Mouse (Mus musculus) forebrain, embryonic 12.5 days (tissue): ENCODE results near the gene Dapl1. TPM values are rescaled to one million over a fixed set of nuclear protein-coding genes. Genes with fewer than 3 reads are reported as not detected.

Experiments
- ATAC-seq: fragments of 200-750 bp; cut with Nextera tagmentation; 2 replicates; pipeline ENCODE4 v1.8.0; 2017; ENCODE audit warnings: moderate TSS enrichment; ENCODE audit not compliant: low FRiP score
- H3K27ac ChIP-seq: fragments of 300-500 bp; sonication (generic); 2 replicates; pipeline ENCODE4 v1.5.1; 2016; ENCODE audit warnings: mild to moderate bottlenecking
- H3K27me3 ChIP-seq: fragments of 300-500 bp; sonication (generic); 2 replicates; pipeline ENCODE4 v1.6.1; 2016; ENCODE audit warnings: mild to moderate bottlenecking
- H3K36me3 ChIP-seq: fragments of 300-500 bp; sonication (generic); replicated peaks from 2 replicates; pipeline ENCODE4 v1.6.1; 2016; ENCODE audit warnings: mild to moderate bottlenecking
- H3K4me1 ChIP-seq: fragments of 300-500 bp; sonication (generic); 2 replicates; pipeline ENCODE4 v1.6.1; 2016
- H3K4me2 ChIP-seq: fragments of 300-500 bp; sonication (generic); 2 replicates; pipeline ENCODE4 v1.6.1; 2016; ENCODE audit warnings: mild to moderate bottlenecking, moderate library complexity
- H3K4me3 ChIP-seq: fragments of 300-500 bp; sonication (generic); replicated peaks from 2 replicates; pipeline ENCODE4 v1.5.1; 2016; ENCODE audit warnings: mild to moderate bottlenecking
- H3K9ac ChIP-seq: fragments of 300-500 bp; sonication (generic); 2 replicates; pipeline ENCODE4 v1.6.1; 2016; ENCODE audit warnings: mild to moderate bottlenecking
- H3K9me3 ChIP-seq: fragments of 300-500 bp; sonication (generic); 2 replicates; pipeline ENCODE4 v1.6.1; 2016
- WGBS: fragments of 180-500 bp; shearing (Covaris S2); methylation state at CpG from one replicate; pipeline ENCODE4 v1.1.7; 2016; 5-methylcytosine and 5-hydroxymethylcytosine counted together
- polyA plus RNA-seq: library from polyadenylated mRNA; unstranded; fragments of >200 nt; fragmentation: Nextera tagmentation; extraction: Ambion mirVana; gene quantifications from 2 replicates; pipeline ENCODE4 v1.2.1, GENCODE M21; 2016

Gene Dapl1
- polyA plus RNA-seq, 1 experiment from 2014 or later = 0.61 TPM

DNA sequence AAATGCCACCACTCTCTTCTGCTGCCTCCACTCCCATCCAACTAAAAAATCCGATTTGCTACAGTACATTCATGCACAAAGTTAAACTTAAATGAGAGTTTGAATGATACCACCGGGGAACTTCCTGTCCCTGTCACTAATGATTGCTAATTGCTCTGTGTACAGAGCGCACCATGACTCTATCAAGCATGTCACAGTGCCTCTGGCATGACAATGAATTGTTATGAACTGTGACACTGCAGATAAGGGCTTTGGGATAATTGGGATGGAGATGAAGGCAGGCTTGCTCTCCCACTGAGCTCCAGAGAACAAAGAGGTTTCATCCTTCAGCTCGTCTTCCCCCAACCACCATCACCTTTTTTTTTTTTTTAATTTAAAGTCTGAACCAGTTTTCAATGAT is 1.2 kb downstream of the Dapl1 start:
- Histone ChIP-seq H3K36me3 (no peaks in the 10 kb centered on the region), H3K27ac (no peak overlapping the region), H3K4me2 (no peak overlapping the region), H3K9me3 (no peaks in the 10 kb centered on the region), H3K4me1 (peaks cover 14% of the 10 kb centered on the region), H3K4me3 (no peak overlapping the region), H3K27me3 (no peaks in the 10 kb centered on the region), H3K9ac (no peak overlapping the region)
- WGBS = 42% methylated on average over 4 of the region's 4 CpGs
- ATAC-seq = no peak

DNA sequence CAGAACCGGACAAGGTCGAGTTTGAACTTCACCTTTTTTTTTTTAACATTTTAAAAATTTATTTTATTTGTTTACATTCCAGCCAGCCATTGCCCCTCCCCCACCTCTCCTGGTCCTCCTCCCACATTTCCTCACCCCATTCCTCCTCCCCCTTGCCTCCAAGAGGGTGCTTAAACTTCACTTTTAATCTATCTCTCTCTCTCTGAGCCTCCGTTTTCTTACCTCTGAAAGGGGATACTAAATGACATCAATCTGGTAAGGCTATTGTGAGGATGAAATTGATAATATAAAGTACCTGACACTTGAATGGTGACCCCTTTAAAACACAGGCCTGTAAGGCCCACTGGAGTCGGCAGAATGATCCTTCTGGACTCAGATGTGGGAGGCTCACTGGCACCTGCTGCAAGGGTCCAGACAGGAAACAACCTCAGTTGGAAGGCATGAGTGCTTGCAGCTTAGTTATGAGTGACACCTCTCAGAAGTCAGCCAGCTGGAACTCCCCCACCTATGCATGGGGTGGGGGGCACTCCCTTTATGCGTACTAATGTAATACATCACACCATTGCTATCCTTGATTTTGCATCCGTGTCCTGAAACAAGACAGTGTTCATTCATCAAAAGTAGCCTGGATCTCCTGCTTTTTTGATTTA is 1.9 kb downstream of the Dapl1 start:
- no peaks in the 10 kb centered on the region for H3K27me3 ChIP-seq
- no peak overlapping the region for H3K9ac ChIP-seq
- H3K36me3 ChIP-seq = no peaks in the 10 kb centered on the region
- WGBS = 78% methylated on average over 6 of the region's 6 CpGs
- no peaks in the 10 kb centered on the region for H3K9me3 ChIP-seq
- no peak overlapping the region for H3K4me2 ChIP-seq
- H3K27ac ChIP-seq = no peak overlapping the region
- ATAC-seq = no peak
- peaks cover 14% of the 10 kb centered on the region for H3K4me1 ChIP-seq
- H3K4me3 ChIP-seq = no peak overlapping the region

DNA sequence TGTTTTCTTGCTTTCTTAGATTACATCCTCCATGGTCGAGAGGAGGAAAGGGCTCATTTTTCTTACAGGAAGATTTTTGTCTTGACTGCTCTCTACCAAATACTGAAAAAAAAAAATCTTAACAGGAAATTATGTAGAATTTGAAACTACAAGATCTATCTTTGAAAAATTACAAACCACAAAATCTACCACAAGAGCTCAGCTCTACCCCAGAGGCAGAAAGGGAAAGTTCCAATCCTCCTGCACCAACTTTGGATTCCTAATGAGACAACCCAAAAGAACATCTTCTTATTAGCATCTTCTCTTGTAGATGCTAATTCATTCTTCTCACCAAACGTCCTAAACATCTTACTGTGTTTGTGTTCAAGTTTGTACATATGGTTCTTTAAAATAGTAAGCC is 3.8 kb downstream of the Dapl1 start:
- Histone ChIP-seq H3K4me2 (no peak overlapping the region), H3K27me3 (peaks cover 6% of the 10 kb centered on the region; the same call in 1 of the 2 replicates), H3K9ac (no peak overlapping the region), H3K36me3 (no peaks in the 10 kb centered on the region), H3K4me3 (no peak overlapping the region), H3K27ac (no peak overlapping the region), H3K9me3 (no peaks in the 10 kb centered on the region), H3K4me1 (peaks cover 14% of the 10 kb centered on the region)
- WGBS = 70% methylated on average over 2 of the region's 2 CpGs
- no peak for ATAC-seq

DNA sequence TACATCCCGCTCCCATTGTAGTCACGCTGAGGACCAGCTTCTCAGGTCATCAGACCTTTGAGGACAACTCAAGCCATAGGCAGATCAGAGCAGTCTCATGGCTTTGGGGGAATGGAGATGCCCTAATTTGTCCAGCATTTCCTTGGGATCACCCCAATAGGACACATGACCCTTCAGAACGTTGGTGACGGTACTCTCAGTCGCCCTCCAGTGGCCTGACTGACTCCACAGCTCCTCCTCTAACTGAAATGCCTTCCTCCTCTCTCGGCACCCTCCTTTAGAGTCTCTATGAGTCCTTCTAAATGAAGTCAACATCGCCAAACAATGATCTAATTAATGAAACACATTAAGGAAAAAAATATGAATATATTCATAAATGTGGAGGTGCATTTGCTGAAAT is 5.9 kb downstream of the Dapl1 start:
- no peak overlapping the region for H3K4me2 ChIP-seq
- H3K9ac ChIP-seq = no peak overlapping the region
- H3K27me3 ChIP-seq = peaks cover 9% of the 10 kb centered on the region; the same call in 1 of the 2 replicates
- no peak overlapping the region for H3K27ac ChIP-seq
- H3K4me1 ChIP-seq = peaks cover 13% of the 10 kb centered on the region
- WGBS = 80% methylated on average over 7 of the region's 7 CpGs
- H3K4me3 ChIP-seq = no peak overlapping the region
- H3K36me3 ChIP-seq = no peaks in the 10 kb centered on the region
- no peak for ATAC-seq
- no peaks in the 10 kb centered on the region for H3K9me3 ChIP-seq

DNA sequence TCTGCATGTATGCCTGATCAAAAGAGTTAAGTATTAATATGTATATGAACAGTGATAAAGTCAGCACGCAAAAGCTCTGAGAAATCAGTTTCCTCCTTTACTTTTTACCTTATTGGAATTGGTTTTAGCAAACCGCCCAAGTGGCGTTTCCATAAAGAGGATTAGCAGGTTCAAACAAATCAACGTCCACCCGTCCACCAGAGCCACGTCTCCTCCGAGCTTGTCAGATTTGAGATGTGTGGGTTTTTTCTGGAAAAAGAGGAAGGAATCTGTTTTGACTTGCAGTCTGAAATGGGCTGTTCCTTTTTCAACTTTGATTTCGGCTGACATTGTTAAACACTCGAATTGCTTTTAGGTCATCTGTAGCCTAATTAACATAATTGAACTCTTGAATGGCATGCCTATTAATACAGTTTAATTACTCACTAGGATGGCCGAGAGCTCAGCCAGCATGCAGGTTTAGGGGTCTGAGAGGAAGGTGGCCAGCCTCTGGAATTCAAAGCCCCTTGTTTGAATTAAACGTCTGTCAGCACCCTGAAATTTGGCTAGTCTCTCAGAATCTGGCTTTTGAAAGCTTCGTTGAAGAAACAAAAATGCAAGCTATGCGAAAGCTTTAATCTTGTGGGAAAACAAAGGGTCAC is 9.1 kb downstream of the Dapl1 start:
- Histone ChIP-seq H3K9ac (no peak overlapping the region), H3K4me3 (no peak overlapping the region), H3K4me1 (peaks cover 10% of the 10 kb centered on the region), H3K4me2 (no peak overlapping the region; the same call in 1 of the 2 replicates), H3K27ac (no peak overlapping the region), H3K27me3 (peaks cover 11% of the 10 kb centered on the region), H3K36me3 (no peaks in the 10 kb centered on the region), H3K9me3 (no peaks in the 10 kb centered on the region)
- no peak; the same call in 1 of the 2 replicates for ATAC-seq
- WGBS = 11% methylated on average over 13 of the region's 13 CpGs

DNA sequence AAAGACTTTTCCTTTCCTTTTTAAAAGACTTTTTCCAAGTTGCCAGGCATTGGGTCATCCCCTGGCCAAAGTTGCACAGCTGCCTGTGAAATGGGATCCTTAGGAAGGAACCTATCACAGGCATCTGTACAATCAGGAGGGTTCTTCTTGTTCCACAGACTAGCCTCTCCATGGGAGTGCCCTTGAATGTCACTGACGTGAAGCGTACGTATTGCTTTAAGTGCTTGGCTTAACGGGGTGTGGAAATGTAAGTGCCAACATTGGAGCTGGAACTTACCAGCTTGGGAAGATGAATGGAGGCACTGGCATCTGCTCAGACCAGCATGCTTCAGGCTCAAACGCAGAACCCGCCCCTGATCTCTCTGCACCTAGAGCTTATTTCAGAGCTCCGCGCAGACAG is 14.7 kb downstream of the Dapl1 start:
- Histone ChIP-seq H3K9ac (no peak overlapping the region), H3K4me1 (0 out of 2 replicates have a peak, but pooled peaks cover under 1% of the 10 kb centered on the region), H3K27ac (no peak overlapping the region), H3K9me3 (no peaks in the 10 kb centered on the region), H3K4me3 (no peak overlapping the region), H3K36me3 (no peaks in the 10 kb centered on the region), H3K27me3 (peaks cover 4% of the 10 kb centered on the region; the same call in 1 of the 2 replicates), H3K4me2 (no peak overlapping the region)
- no peak for ATAC-seq
- WGBS = 90% methylated on average over 8 of the region's 8 CpGs

DNA sequence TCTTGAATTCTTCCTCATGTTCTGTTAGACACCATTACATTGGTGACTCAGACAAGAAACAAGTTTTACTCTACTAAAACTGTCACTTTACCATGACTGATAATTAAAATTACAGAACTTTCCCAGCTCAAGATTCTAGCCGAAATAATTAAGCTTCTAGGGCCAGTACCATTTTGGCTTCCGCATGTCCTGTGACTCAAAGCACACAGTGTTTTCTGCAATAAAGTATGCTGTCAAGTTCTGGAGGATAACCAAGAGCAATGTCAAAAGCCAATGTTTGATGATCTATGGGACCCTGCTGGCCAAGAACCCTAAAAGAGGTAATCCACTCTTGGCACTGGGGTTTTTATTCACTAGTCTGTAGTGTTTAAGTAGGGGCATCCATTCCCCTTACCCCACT is 15.3 kb downstream of the Dapl1 start:
- 95% methylated on average over 2 of the region's 2 CpGs for WGBS
- Histone ChIP-seq H3K9ac (no peak overlapping the region), H3K9me3 (no peaks in the 10 kb centered on the region), H3K4me2 (no peak overlapping the region), H3K4me3 (no peak overlapping the region), H3K4me1 (no peaks in the 10 kb centered on the region), H3K27me3 (peaks cover 4% of the 10 kb centered on the region; the same call in 1 of the 2 replicates), H3K36me3 (no peaks in the 10 kb centered on the region), H3K27ac (no peak overlapping the region)
- ATAC-seq = no peak

DNA sequence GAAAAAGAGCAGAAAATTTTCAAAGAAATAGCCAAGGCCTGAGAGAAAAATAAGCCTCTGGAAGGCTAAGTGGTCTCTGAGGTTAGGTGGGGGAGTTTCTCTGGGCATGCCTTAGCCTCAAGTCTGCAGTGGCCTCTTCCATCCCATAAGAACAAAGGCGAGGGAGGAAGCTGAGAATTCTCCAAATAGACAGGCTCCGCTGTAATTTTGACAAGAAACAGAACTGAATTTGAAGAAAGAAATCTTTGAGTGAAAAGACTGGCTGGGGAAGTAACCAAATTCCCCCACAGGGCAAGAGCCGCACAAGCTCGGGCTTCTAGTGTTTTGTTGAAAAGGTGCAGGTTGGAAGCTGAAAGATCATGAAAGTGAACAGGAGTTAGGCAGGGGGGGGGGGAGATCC is 24.6 kb downstream of the Dapl1 start:
- H3K9me3 ChIP-seq = no peaks in the 10 kb centered on the region
- peaks cover 11% of the 10 kb centered on the region for H3K4me1 ChIP-seq
- H3K27me3 ChIP-seq = no peaks in the 10 kb centered on the region
- WGBS = 81% methylated on average over 4 of the region's 4 CpGs
- no peak for ATAC-seq
- H3K9ac ChIP-seq = no peak overlapping the region
- no peaks in the 10 kb centered on the region for H3K36me3 ChIP-seq
- H3K4me2 ChIP-seq = no peak overlapping the region
- no peak overlapping the region for H3K4me3 ChIP-seq
- H3K27ac ChIP-seq = no peak overlapping the region

DNA sequence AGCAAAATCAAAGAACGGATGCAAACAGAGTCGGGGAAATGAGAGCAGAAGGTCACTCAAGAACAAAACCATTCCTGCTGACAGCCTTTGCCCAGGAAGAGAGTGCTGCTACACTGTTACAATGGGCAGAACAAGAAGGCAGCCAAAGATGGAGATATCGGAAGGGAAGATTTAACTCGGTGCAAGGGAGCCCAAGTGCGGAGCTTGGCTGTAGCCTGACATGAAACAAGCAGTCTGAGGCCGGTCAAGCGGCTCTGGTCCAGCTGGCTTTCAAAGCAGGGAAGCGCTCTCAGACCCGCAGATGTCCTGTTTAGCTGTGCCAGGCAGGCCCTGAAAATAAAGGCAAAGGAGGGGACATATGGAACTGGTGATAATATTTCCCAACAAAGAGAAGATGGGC is 26.0 kb downstream of the Dapl1 start:
- Histone ChIP-seq H3K27ac (no peak overlapping the region), H3K27me3 (no peaks in the 10 kb centered on the region), H3K4me2 (no peak overlapping the region), H3K9me3 (no peaks in the 10 kb centered on the region), H3K9ac (no peak overlapping the region), H3K36me3 (no peaks in the 10 kb centered on the region), H3K4me1 (peaks cover 11% of the 10 kb centered on the region), H3K4me3 (no peak overlapping the region)
- 59% methylated on average over 9 of the region's 9 CpGs for WGBS
- ATAC-seq = no peak

DNA sequence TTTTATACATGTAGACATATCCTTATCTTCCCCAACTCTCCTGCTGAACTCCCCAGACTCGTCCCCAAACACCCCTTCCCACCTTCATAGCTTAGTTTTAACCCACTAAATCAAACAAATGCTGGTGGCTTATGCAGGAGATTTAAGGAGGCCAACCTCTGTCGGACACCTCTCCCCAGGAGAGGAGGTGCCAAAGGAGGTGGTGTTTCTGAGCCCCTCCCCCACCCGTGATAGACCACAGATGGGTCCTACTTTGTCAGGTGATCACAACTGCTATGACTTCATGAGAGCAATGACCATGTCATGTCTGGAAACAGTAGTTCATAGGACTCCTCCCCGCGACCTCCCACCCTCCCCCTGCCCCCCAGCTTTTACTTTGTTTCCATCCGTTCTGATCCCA is 26.4 kb downstream of the Dapl1 start:
- no peak for ATAC-seq
- 73% methylated on average over 6 of the region's 6 CpGs for WGBS

DNA sequence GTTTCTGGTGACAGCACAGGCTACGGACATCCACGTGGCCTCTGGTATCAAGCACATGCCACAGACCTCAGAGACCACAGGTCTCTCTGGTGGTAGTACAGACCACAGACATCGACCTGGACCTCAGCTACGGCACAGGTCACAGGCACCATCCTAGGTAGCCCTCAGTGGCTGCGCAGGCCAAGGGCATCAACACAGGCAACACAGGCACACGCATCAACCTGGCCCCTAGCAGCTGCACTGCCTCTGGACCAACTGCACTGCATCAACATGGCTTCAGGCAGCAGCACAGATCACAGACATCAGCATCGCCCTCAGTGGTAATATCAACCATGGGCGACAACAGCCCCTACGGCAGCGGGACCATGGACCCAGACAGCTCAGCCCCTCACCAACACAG is 36.2 kb downstream of the Dapl1 start:
- Histone ChIP-seq H3K36me3 (no peaks in the 10 kb centered on the region), H3K9ac (no peak overlapping the region), H3K4me2 (no peak overlapping the region), H3K27me3 (peaks cover 4% of the 10 kb centered on the region; the same call in 1 of the 2 replicates), H3K4me3 (no peak overlapping the region), H3K4me1 (0 out of 2 replicates have a peak, but pooled peaks cover 6% of the 10 kb centered on the region), H3K9me3 (no peaks in the 10 kb centered on the region), H3K27ac (no peak overlapping the region)
- 95% methylated on average over 10 of the region's 10 CpGs for WGBS
- no peak for ATAC-seq

More for the DNA sequence above, 26.4 kb downstream of the Dapl1 start:
- Histone ChIP-seq H3K4me2 (no peak overlapping the region), H3K27me3 (no peaks in the 10 kb centered on the region), H3K9me3 (no peaks in the 10 kb centered on the region), H3K27ac (no peak overlapping the region), H3K36me3 (no peaks in the 10 kb centered on the region), H3K9ac (no peak overlapping the region), H3K4me3 (no peak overlapping the region), H3K4me1 (peaks cover 11% of the 10 kb centered on the region)

DNA sequence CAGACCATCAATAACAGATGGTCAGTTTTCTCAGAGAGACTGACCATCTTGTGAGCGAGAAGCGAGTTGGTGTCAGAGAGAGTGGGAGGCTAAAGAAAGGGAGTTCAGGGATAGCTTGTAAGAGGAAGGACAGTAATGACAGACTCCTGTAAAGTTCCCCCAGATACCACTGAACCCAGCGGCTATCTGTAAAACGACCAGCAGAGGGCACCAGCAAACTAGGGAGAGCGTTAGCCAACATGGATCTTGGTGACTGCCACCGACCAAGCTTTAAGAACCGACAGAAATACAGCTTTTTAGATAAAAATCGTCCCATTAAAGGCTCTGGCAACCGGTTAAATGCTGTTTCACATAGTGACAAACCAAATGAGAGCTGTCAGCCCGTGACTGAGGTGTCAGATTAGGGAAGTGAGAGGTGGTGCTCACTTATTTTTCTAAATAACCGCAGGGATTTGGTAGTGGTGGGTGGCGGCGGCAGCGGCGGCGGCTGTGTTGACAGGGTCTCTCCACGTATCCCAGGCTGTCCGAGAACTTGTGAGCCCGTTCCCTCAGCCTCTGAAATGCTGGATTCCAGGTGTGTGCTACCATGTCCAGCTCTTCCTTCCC is 37.7 kb downstream of the Dapl1 start:
- Histone ChIP-seq H3K27me3 (peaks cover 4% of the 10 kb centered on the region; the same call in 1 of the 2 replicates), H3K9ac (no peak overlapping the region), H3K36me3 (no peaks in the 10 kb centered on the region), H3K4me1 (0 out of 2 replicates have a peak, but pooled peaks cover 6% of the 10 kb centered on the region), H3K4me2 (peak overlapping the region; percentile 46), H3K27ac (no peak overlapping the region), H3K9me3 (no peaks in the 10 kb centered on the region), H3K4me3 (peak overlapping the region; percentile 18; the same call in 1 of the 2 replicates)
- peak; percentile 84 for ATAC-seq
- WGBS = 15% methylated on average over 19 of the region's 19 CpGs
